Mouse (Mus musculus) granulocyte monocyte progenitor cell, adult 5-6 weeks (primary cell): ENCODE results near the gene Hspb6. TPM values are rescaled to one million over a fixed set of nuclear protein-coding genes. Genes with fewer than 3 reads are reported as not detected.

Experiments
- ATAC-seq: replicated peaks from 2 replicates; pipeline ENCODE4 v1.8.0; 2016; ENCODE audit warnings: mild to moderate bottlenecking, moderate TSS enrichment, inconsistent platforms; ENCODE audit not compliant: poor library complexity, severe bottlenecking
- total RNA-seq, 2 experiments: library from RNA; stranded (forward) in 1 of 2; stranded (reverse) in 1 of 2; fragments of 200-712, 200-1000 nt in 1 of 2; fragments of >200 nt in 1 of 2; fragmentation: Nextera tagmentation in 1 of 2; gene quantifications; 2 replicates each; pipeline ENCODE4 v1.2.3; 2014 to 2017

The Hspb6 gene
- total RNA-seq, 2 experiments from 2014 or later: 3.9 to 14.9 TPM

DNA sequence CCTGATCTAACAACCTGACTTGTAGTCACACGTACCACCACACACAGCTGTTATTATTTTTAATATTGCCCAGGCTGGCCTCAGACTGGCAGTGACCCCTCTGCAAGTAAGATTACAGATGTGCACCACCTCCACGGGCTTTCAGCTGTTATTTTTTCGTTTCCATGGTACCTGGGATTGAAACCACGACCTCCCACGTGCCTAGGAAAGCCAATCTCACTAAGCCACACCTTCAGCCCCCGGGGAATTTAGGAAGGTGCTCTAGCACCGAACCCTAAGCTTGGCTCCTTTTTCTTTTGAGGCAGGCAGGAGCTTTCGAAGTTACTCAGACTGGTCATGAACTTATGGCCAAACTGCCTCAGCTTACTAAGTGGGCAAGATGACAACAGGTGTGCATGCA, 52.4 kb downstream of the Hspb6 start:
- ATAC-seq: no peak

DNA sequence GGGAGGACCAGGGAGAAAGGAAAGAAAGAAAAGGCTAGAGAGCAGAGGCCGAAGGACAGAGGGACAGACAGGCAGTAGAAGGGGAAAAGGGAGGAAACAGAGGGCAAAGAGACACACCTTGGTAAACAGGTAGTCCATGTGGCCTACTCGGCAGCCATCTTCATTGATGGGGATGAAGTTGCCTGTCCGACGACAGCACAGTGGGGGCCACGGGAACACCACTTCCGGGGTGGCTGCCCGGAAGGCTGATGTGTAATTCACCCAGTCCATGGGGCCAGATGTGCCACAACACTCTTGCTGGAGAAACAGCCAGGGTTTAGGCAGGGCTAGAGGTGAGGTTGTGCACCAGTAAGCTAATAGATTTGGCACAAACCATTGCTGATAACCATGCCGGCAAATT, 53.0 kb downstream of the Hspb6 start:
- ATAC-seq: no peak

Other genes with a start within 250 kb of the Hspb6 start
Only the 30 nearest of the 34 such genes appear.
- gene Sdhaf1, start 228.3 kb upstream of the Hspb6 start, total RNA-seq (2014; fragmentation: Nextera tagmentation): 10.5 and 11.8 TPM in 2 replicates
- gene Sdhaf1, start 228.3 kb upstream of the Hspb6 start, total RNA-seq (2017): 7.8 and 12.9 TPM in 2 replicates
- not detected in 2 replicates for gene Lrfn3, start 189.4 kb upstream of the Hspb6 start, total RNA-seq (2014; fragmentation: Nextera tagmentation)
- gene Lrfn3, start 189.4 kb upstream of the Hspb6 start, total RNA-seq (2017): not detected in 2 replicates
- 665 and 703 TPM in 2 replicates for gene Tyrobp, start 138.4 kb upstream of the Hspb6 start, total RNA-seq (2014; fragmentation: Nextera tagmentation)
- gene Tyrobp, start 138.4 kb upstream of the Hspb6 start, total RNA-seq (2017): 270 and 287 TPM in 2 replicates
- 64.6 and 70.7 TPM in 2 replicates for gene Hcst, start 132.3 kb upstream of the Hspb6 start, total RNA-seq (2014; fragmentation: Nextera tagmentation)
- 9.0 and 31.6 TPM in 2 replicates for gene Hcst, start 132.3 kb upstream of the Hspb6 start, total RNA-seq (2017)
- 16.0 and 16.3 TPM in 2 replicates for gene Nfkbid, start 130.4 kb upstream of the Hspb6 start, total RNA-seq (2014; fragmentation: Nextera tagmentation)
- gene Nfkbid, start 130.4 kb upstream of the Hspb6 start, total RNA-seq (2017): 6.8 and 15.1 TPM in 2 replicates
- gene Aplp1, start 106.6 kb upstream of the Hspb6 start, total RNA-seq (2014; fragmentation: Nextera tagmentation): not detected in 2 replicates
- not detected in 2 replicates for gene Aplp1, start 106.6 kb upstream of the Hspb6 start, total RNA-seq (2017)
- not detected in 2 replicates for gene Kirrel2, start 94.5 kb upstream of the Hspb6 start, total RNA-seq (2014; fragmentation: Nextera tagmentation)
- not detected in 2 replicates for gene Kirrel2, start 94.5 kb upstream of the Hspb6 start, total RNA-seq (2017)
- not detected in 2 replicates for gene Nphs1, start 93.9 kb upstream of the Hspb6 start, total RNA-seq (2014; fragmentation: Nextera tagmentation)
- gene Nphs1, start 93.9 kb upstream of the Hspb6 start, total RNA-seq (2017): 0.56 and 0.57 TPM in 2 replicates
- gene Prodh2, start 58.6 kb upstream of the Hspb6 start, total RNA-seq (2014; fragmentation: Nextera tagmentation): 2.2 TPM in 1 of 2 replicates, not detected in the other
- not detected in 2 replicates for gene Prodh2, start 58.6 kb upstream of the Hspb6 start, total RNA-seq (2017)
- 7.0 and 8.6 TPM in 2 replicates for gene Arhgap33, start 17.1 kb upstream of the Hspb6 start, total RNA-seq (2014; fragmentation: Nextera tagmentation)
- 3.7 and 3.8 TPM in 2 replicates for gene Arhgap33, start 17.1 kb upstream of the Hspb6 start, total RNA-seq (2017)
- 7.3 and 15.8 TPM in 2 replicates for gene Proser3, start 121 bp downstream of the Hspb6 start, total RNA-seq (2014; fragmentation: Nextera tagmentation)
- gene Proser3, start 121 bp downstream of the Hspb6 start, total RNA-seq (2017): 2.8 and 9.2 TPM in 2 replicates
- gene Lin37, start 7.7 kb downstream of the Hspb6 start, total RNA-seq (2014; fragmentation: Nextera tagmentation): 45.4 and 96.9 TPM in 2 replicates
- gene Lin37, start 7.7 kb downstream of the Hspb6 start, total RNA-seq (2017): 23.5 and 25.3 TPM in 2 replicates
- gene U2af1l4, start 11.1 kb downstream of the Hspb6 start, total RNA-seq (2014; fragmentation: Nextera tagmentation): 26.3 and 38.5 TPM in 2 replicates
- 58.6 and 87.2 TPM in 2 replicates for gene U2af1l4, start 11.1 kb downstream of the Hspb6 start, total RNA-seq (2017)
- 5.2 and 12.5 TPM in 2 replicates for gene Gm49396, start 11.2 kb downstream of the Hspb6 start, total RNA-seq (2014; fragmentation: Nextera tagmentation)
- gene Gm49396, start 11.2 kb downstream of the Hspb6 start, total RNA-seq (2017): 5.1 and 6.3 TPM in 2 replicates
- gene Psenen, start 11.4 kb downstream of the Hspb6 start, total RNA-seq (2014; fragmentation: Nextera tagmentation): 218 and 221 TPM in 2 replicates
- 156 and 184 TPM in 2 replicates for gene Psenen, start 11.4 kb downstream of the Hspb6 start, total RNA-seq (2017)
- gene Igflr1, start 13.2 kb downstream of the Hspb6 start, total RNA-seq (2014; fragmentation: Nextera tagmentation): 4.9 and 10.6 TPM in 2 replicates
- 0.34 TPM in 1 of 2 replicates, not detected in the other for gene Igflr1, start 13.2 kb downstream of the Hspb6 start, total RNA-seq (2017)
- 48.1 and 64.3 TPM in 2 replicates for gene Kmt2b, start 36.5 kb downstream of the Hspb6 start, total RNA-seq (2014; fragmentation: Nextera tagmentation)
- 5.9 and 9.5 TPM in 2 replicates for gene Kmt2b, start 36.5 kb downstream of the Hspb6 start, total RNA-seq (2017)
- gene Zbtb32, start 46.7 kb downstream of the Hspb6 start, total RNA-seq (2014; fragmentation: Nextera tagmentation): not detected in 2 replicates
- not detected in 2 replicates for gene Zbtb32, start 46.7 kb downstream of the Hspb6 start, total RNA-seq (2017)
- 3.4 TPM in 1 of 2 replicates, not detected in the other for gene Upk1a, start 60.7 kb downstream of the Hspb6 start, total RNA-seq (2014; fragmentation: Nextera tagmentation)
- gene Upk1a, start 60.7 kb downstream of the Hspb6 start, total RNA-seq (2017): not detected in 2 replicates
- 436 and 560 TPM in 2 replicates for gene Cox6b1, start 74.0 kb downstream of the Hspb6 start, total RNA-seq (2014; fragmentation: Nextera tagmentation)
- gene Cox6b1, start 74.0 kb downstream of the Hspb6 start, total RNA-seq (2017): 470 and 484 TPM in 2 replicates
- gene Etv2, start 83.7 kb downstream of the Hspb6 start, total RNA-seq (2014; fragmentation: Nextera tagmentation): not detected in 2 replicates
- gene Etv2, start 83.7 kb downstream of the Hspb6 start, total RNA-seq (2017): not detected in 2 replicates
- gene Rbm42, start 98.1 kb downstream of the Hspb6 start, total RNA-seq (2014; fragmentation: Nextera tagmentation): 45.7 and 57.1 TPM in 2 replicates
- 38.3 and 48.0 TPM in 2 replicates for gene Rbm42, start 98.1 kb downstream of the Hspb6 start, total RNA-seq (2017)
- 39.1 and 43.7 TPM in 2 replicates for gene Haus5, start 112.8 kb downstream of the Hspb6 start, total RNA-seq (2014; fragmentation: Nextera tagmentation)
- 18.4 and 33.2 TPM in 2 replicates for gene Haus5, start 112.8 kb downstream of the Hspb6 start, total RNA-seq (2017)
- gene Pmis2, start 119.4 kb downstream of the Hspb6 start, total RNA-seq (2014; fragmentation: Nextera tagmentation): not detected in 2 replicates
- gene Pmis2, start 119.4 kb downstream of the Hspb6 start, total RNA-seq (2017): not detected in 2 replicates
- gene 2200002J24Rik, start 146.7 kb downstream of the Hspb6 start, total RNA-seq (2014; fragmentation: Nextera tagmentation): not detected in 2 replicates
- gene 2200002J24Rik, start 146.7 kb downstream of the Hspb6 start, total RNA-seq (2017): not detected in 2 replicates
- 1.5 TPM in 1 of 2 replicates, not detected in the other for gene Atp4a, start 160.0 kb downstream of the Hspb6 start, total RNA-seq (2014; fragmentation: Nextera tagmentation)
- gene Atp4a, start 160.0 kb downstream of the Hspb6 start, total RNA-seq (2017): 0.22 and 3.5 TPM in 2 replicates
- gene Tmem147, start 177.4 kb downstream of the Hspb6 start, total RNA-seq (2014; fragmentation: Nextera tagmentation): 160 and 219 TPM in 2 replicates
- gene Tmem147, start 177.4 kb downstream of the Hspb6 start, total RNA-seq (2017): 71.5 and 106 TPM in 2 replicates
- not detected in 2 replicates for gene Gapdhs, start 191.5 kb downstream of the Hspb6 start, total RNA-seq (2014; fragmentation: Nextera tagmentation)
- not detected in 2 replicates for gene Gapdhs, start 191.5 kb downstream of the Hspb6 start, total RNA-seq (2017)
- gene Sbsn, start 199.3 kb downstream of the Hspb6 start, total RNA-seq (2014; fragmentation: Nextera tagmentation): 2.4 and 3.7 TPM in 2 replicates
- gene Sbsn, start 199.3 kb downstream of the Hspb6 start, total RNA-seq (2017): 1.2 TPM in 1 of 2 replicates, not detected in the other
- 68.4 and 69.3 TPM in 2 replicates for gene Dmkn, start 211.6 kb downstream of the Hspb6 start, total RNA-seq (2014; fragmentation: Nextera tagmentation)
- gene Dmkn, start 211.6 kb downstream of the Hspb6 start, total RNA-seq (2017): 81.3 and 133 TPM in 2 replicates